Mouse (Mus musculus): ENCODE results near the gene Dffb.

DNA sequence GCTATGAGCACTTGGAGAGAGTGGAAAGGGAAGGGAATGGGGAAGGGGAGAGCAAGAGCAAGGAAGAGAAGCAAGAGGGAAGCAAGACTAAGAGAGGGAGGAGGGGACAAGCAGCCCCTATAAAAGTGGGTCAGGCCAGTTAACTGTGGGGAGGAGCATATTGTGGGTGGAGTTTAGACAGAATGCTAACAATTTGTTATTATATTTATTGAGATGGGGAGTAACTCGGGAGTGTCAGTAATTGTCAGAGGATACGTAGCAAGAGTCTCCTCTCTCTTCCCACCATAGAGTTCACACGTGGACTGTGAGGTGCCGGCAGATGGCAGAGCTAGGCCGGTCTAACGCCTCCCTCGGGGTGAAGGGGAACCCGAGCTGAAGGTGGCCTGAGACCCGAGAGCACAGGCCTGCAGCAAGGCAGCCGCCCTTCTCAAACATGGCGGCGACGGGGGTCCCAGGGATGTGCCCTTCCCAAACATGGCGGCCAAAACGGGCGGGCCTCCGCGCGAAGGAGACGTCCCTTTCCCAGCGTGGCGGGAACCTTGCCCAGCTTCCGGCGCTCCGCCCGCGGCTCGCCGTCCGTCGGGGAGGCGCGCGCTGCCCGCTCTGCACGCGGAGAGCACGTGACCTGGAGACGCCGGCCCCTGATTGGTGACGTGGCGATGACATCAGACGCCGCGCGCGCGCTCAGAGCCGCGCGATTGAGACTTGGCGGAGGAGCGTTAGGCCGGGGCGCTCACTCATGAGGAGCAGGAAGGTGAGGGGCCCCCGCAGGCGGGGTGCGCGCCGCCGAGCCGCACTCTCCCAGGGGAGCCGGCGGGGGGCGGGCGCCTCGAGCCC lies 18.1 kb downstream of the Dffb start, which contains the start of gene A430005L14Rik:
- TF ChIP-seq CTCF (conservative IDR thresholded peaks at IDR 0.05; ENCODE audit: low read length) = no peak
- no peak for TF ChIP-seq POU5F1 (IDR thresholded peaks at IDR 0.05; ENCODE audit: borderline replicate concordance, low read length)

Measured in E14TG2a.4 (cell line).